8 mouse cellular contexts compared by ENCODE assay signal in genomic region chr6:83179390-83180117, GRCm38 (mm10). TPM values are rescaled to one million over a fixed set of nuclear protein-coding genes. Genes with fewer than 3 reads are reported as not detected.
DNase-seq lines count a peak whose midpoint lies in the region; ATAC-seq lines count a peak whose summit lies in the region.

No protein-coding gene starts in this region.

- no peaks in the 10 kb centered on the region for H3K27me3 ChIP-seq in forebrain, embryonic 11.5 days (ENCODE audit: control insufficient read depth, insufficient read depth, low read length)
- no peaks in the 10 kb centered on the region for H3K27me3 ChIP-seq in intestine, embryonic 16.5 days (replicated peaks; ENCODE audit: control insufficient read depth, insufficient read depth, low read length)
- H3K27me3 ChIP-seq in stomach, embryonic 15.5 days (replicated peaks): no peaks in the 10 kb centered on the region

- H3K4me3 ChIP-seq in forebrain, embryonic 11.5 days (ENCODE audit: low read depth, low read length): peak overlapping the region; percentile 25
- peak overlapping the region; percentile 32 for H3K4me3 ChIP-seq in intestine, embryonic 16.5 days (ENCODE audit: low read length)
- peak overlapping the region; percentile 29 for H3K4me3 ChIP-seq in stomach, embryonic 15.5 days (replicated peaks)

- H3K36me3 ChIP-seq in forebrain, embryonic 11.5 days (ENCODE audit: control insufficient read depth, insufficient read depth, low read length): no peaks in the 10 kb centered on the region
- peaks cover 3% of the 10 kb centered on the region; the same call in 1 of the 2 replicates for H3K36me3 ChIP-seq in intestine, embryonic 16.5 days (ENCODE audit: control insufficient read depth, insufficient read depth, low read length)
- peaks cover 20% of the 10 kb centered on the region for H3K36me3 ChIP-seq in stomach, embryonic 15.5 days

- H3K27ac ChIP-seq in forebrain, embryonic 11.5 days (ENCODE audit: low read depth, low read length): no peak overlapping the region
- H3K27ac ChIP-seq in intestine, embryonic 16.5 days (ENCODE audit: low read length): no peak overlapping the region
- no peak overlapping the region for H3K27ac ChIP-seq in stomach, embryonic 15.5 days

- peak overlapping the region; percentile 42; the same call in 1 of the 2 replicates for H3K9ac ChIP-seq in forebrain, embryonic 11.5 days (ENCODE audit: low read length)
- H3K9ac ChIP-seq in intestine, embryonic 16.5 days (ENCODE audit: low read depth, low read length): peak overlapping the region; percentile 63
- peak overlapping the region; percentile 29; the same call in 1 of the 2 replicates for H3K9ac ChIP-seq in stomach, embryonic 15.5 days

- 13% methylated on average over 12 of the region's 12 CpGs for WGBS in forebrain, embryonic 11.5 days
- 29% methylated on average over 12 of the region's 12 CpGs for WGBS in intestine, embryonic 16.5 days
- WGBS in stomach, embryonic 15.5 days: 28% methylated on average over 12 of the region's 12 CpGs

- peak overlapping the region; percentile 54 for H3K4me2 ChIP-seq in forebrain, embryonic 11.5 days (ENCODE audit: low read depth, low read length, severe bottlenecking)
- H3K4me2 ChIP-seq in intestine, embryonic 16.5 days (ENCODE audit: low read depth, low read length): peak overlapping the region; percentile 45
- H3K4me2 ChIP-seq in stomach, embryonic 15.5 days: peak overlapping the region; percentile 61

- H3K4me1 ChIP-seq in forebrain, embryonic 11.5 days (replicated peaks; ENCODE audit: control insufficient read depth, insufficient read depth, low read length): peaks cover 4% of the 10 kb centered on the region
- peaks cover 10% of the 10 kb centered on the region for H3K4me1 ChIP-seq in intestine, embryonic 16.5 days (ENCODE audit: control insufficient read depth, insufficient read depth, low read length)
- H3K4me1 ChIP-seq in stomach, embryonic 15.5 days: peaks cover 9% of the 10 kb centered on the region

- DNase-seq in adrenal gland, adult (ENCODE audit: inconsistent age in 2 of 2, low spot score in 1 of 2): peak; percentile 65 to 81
- DNase-seq in adrenal gland, postnatal 4 days (ENCODE audit: low spot score in 2 of 2): no peak
- DNase-seq in adrenal gland, postnatal 36 days: peak; percentile 72 to 77
- DNase-seq in forebrain, embryonic 11.5 days (ENCODE audit: low spot score): peak; percentile 72
- DNase-seq in lung, postnatal 36 days: peak; percentile 17
- no peak for DNase-seq in gastrocnemius, adult 8-10 months (ENCODE audit: low spot score in 2 of 2)

- ATAC-seq in forebrain, embryonic 11.5 days (replicated peaks; ENCODE audit: low FRiP score): peak; percentile 71
- ATAC-seq in intestine, embryonic 16.5 days: peak; percentile 62
- ATAC-seq in stomach, embryonic 15.5 days (ENCODE audit: insufficient read depth, low FRiP score, low read depth): 0 out of 2 replicates have a peak, but pooled peaks have one; percentile 48

- no peaks in the 10 kb centered on the region for H3K9me3 ChIP-seq in forebrain, embryonic 11.5 days (ENCODE audit: control insufficient read depth, low read length)
- no peaks in the 10 kb centered on the region for H3K9me3 ChIP-seq in intestine, embryonic 16.5 days (ENCODE audit: control insufficient read depth, low read length)
- no peaks in the 10 kb centered on the region for H3K9me3 ChIP-seq in stomach, embryonic 15.5 days

RNA-seq across cellular contexts. Expression of gene Dctn1, which starts 13.8 kb away (rescaled TPM):
- total RNA-seq in adrenal gland, postnatal 4 days (2021): 100 to 1,000 TPM; 156 to 176 TPM
- 100 to 1,000 TPM; 127 to 132 TPM for total RNA-seq in adrenal gland, postnatal 36 days (2021)
- polyA plus RNA-seq in forebrain, embryonic 11.5 days (2014; fragmentation: Nextera tagmentation; extraction: Ambion mirVana): 99.6 and 104 TPM in 2 replicates
- 73.5 and 84.5 TPM in 2 replicates for polyA plus RNA-seq in intestine, embryonic 16.5 days (2015; fragmentation: Nextera tagmentation; extraction: Ambion mirVana)
- polyA plus RNA-seq in stomach, embryonic 15.5 days (2015; fragmentation: Nextera tagmentation; extraction: Ambion mirVana): 84.7 and 86.1 TPM in 2 replicates
- 100 to 1,000 TPM; 117 to 131 (median 127) TPM for total RNA-seq in gastrocnemius, adult 8-10 months (2022)

RNA-seq across cellular contexts. Expression of gene 1700003E16Rik, which starts 23.4 kb away (rescaled TPM):
- total RNA-seq in adrenal gland, postnatal 4 days (2021): under 1 TPM; 0.40 to 0.53 TPM
- total RNA-seq in adrenal gland, postnatal 36 days (2021): under 1 TPM; 0.43 to 0.66 TPM
- 1.2 and 1.9 TPM in 2 replicates for polyA plus RNA-seq in forebrain, embryonic 11.5 days (2014; fragmentation: Nextera tagmentation; extraction: Ambion mirVana)
- polyA plus RNA-seq in intestine, embryonic 16.5 days (2015; fragmentation: Nextera tagmentation; extraction: Ambion mirVana): 1.9 and 2.4 TPM in 2 replicates
- 2.3 and 2.7 TPM in 2 replicates for polyA plus RNA-seq in stomach, embryonic 15.5 days (2015; fragmentation: Nextera tagmentation; extraction: Ambion mirVana)
- under 1 TPM in 2 of 4 experiments, not detected in 2; 0.13 to 0.15 TPM for total RNA-seq in gastrocnemius, adult 8-10 months (2022)

RNA-seq across cellular contexts. Expression of gene Wdr54, which starts 23.4 kb away (rescaled TPM):
- total RNA-seq in adrenal gland, postnatal 4 days (2021): 1 to 10 TPM; 3.5 to 3.6 TPM
- total RNA-seq in adrenal gland, postnatal 36 days (2021): 1 to 10 TPM; 1.8 to 3.1 TPM
- polyA plus RNA-seq in forebrain, embryonic 11.5 days (2014; fragmentation: Nextera tagmentation; extraction: Ambion mirVana): 12.6 and 15.6 TPM in 2 replicates
- 2.9 and 4.6 TPM in 2 replicates for polyA plus RNA-seq in intestine, embryonic 16.5 days (2015; fragmentation: Nextera tagmentation; extraction: Ambion mirVana)
- polyA plus RNA-seq in stomach, embryonic 15.5 days (2015; fragmentation: Nextera tagmentation; extraction: Ambion mirVana): 3.6 and 5.1 TPM in 2 replicates
- 1 to 10 TPM in 3 of 4 experiments, under 1 TPM in 1; 0.87 to 2.3 (median 1.1) TPM for total RNA-seq in gastrocnemius, adult 8-10 months (2022)

RNA-seq across cellular contexts. Expression of gene Slc4a5, which starts 40.1 kb away (rescaled TPM):
- total RNA-seq in adrenal gland, postnatal 4 days (2021): under 1 TPM; 0.40 to 0.42 TPM
- under 1 TPM; 0.07 to 0.17 TPM for total RNA-seq in adrenal gland, postnatal 36 days (2021)
- 0.35 and 0.84 TPM in 2 replicates for polyA plus RNA-seq in forebrain, embryonic 11.5 days (2014; fragmentation: Nextera tagmentation; extraction: Ambion mirVana)
- polyA plus RNA-seq in intestine, embryonic 16.5 days (2015; fragmentation: Nextera tagmentation; extraction: Ambion mirVana): 0.56 and 1.2 TPM in 2 replicates
- polyA plus RNA-seq in stomach, embryonic 15.5 days (2015; fragmentation: Nextera tagmentation; extraction: Ambion mirVana): 0.26 and 0.40 TPM in 2 replicates
- not detected for total RNA-seq in gastrocnemius, adult 8-10 months (2022)

RNA-seq across cellular contexts. Expression of gene Rtkn, which starts 44.3 kb away (rescaled TPM):
- 10 to 100 TPM; 36.8 to 40.3 TPM for total RNA-seq in adrenal gland, postnatal 4 days (2021)
- total RNA-seq in adrenal gland, postnatal 36 days (2021): 10 to 100 TPM in 1 of 2 experiments, 1 to 10 TPM in 1; 5.1 to 14.0 TPM
- 17.8 and 23.0 TPM in 2 replicates for polyA plus RNA-seq in forebrain, embryonic 11.5 days (2014; fragmentation: Nextera tagmentation; extraction: Ambion mirVana)
- polyA plus RNA-seq in intestine, embryonic 16.5 days (2015; fragmentation: Nextera tagmentation; extraction: Ambion mirVana): 24.4 and 26.1 TPM in 2 replicates
- polyA plus RNA-seq in stomach, embryonic 15.5 days (2015; fragmentation: Nextera tagmentation; extraction: Ambion mirVana): 31.3 and 31.9 TPM in 2 replicates
- 10 to 100 TPM in 3 of 4 experiments, 1 to 10 TPM in 1; 9.0 to 12.2 (median 10.9) TPM for total RNA-seq in gastrocnemius, adult 8-10 months (2022)

Comparison
In these comparisons a context has a peak if more than half of its experiments do, and no peak if none do; other contexts are left out.
1. DNase-seq: peak in adrenal gland, adult (2 of 2), adrenal gland, postnatal 36 days (2 of 2), forebrain, embryonic 11.5 days (single experiment) and lung, postnatal 36 days (single experiment); none in adrenal gland, postnatal 4 days (0 of 2) and gastrocnemius, adult 8-10 months (0 of 2).
2. Peak in every context shown above with its lines, with median percentiles within 50 percentile points of each other: ATAC-seq, H3K4me2 ChIP-seq, H3K4me3 ChIP-seq and H3K9ac ChIP-seq.